Mouse (Mus musculus): ENCODE measurements around the gene Dnmt3l.

- TF ChIP-seq CTCF (IDR thresholded peaks at IDR 0.05; ENCODE audit: control insufficient read depth, insufficient read depth, insufficient replicate concordance, low read depth, low read length) (peak; percentile 98), POLR2A (IDR thresholded peaks at IDR 0.05; ENCODE audit: control insufficient read depth, low read depth, low read length) (no peak)
Observed at GRCm38 (mm10) chr10:78018797-78019203, 22.9 kb upstream of the Dnmt3l start.

Measured in testis, adult 2 months (tissue).